Mouse (Mus musculus) embryonic facial prominence, embryonic 11.5 days (tissue): ENCODE results near the gene Nrip2. TPM values are rescaled to one million over a fixed set of nuclear protein-coding genes. Genes with fewer than 3 reads are reported as not detected.

Experiments
- ATAC-seq: fragments of 200-750 bp; cut with Nextera tagmentation; replicated peaks from 2 replicates; pipeline ENCODE4 v1.8.0; 2017; ENCODE audit warnings: low read depth; ENCODE audit not compliant: insufficient number of reproducible peaks, low FRiP score, low TSS enrichment
- DNase-seq: peaks from one replicate; pipeline ENCODE4 v3.0.0-alpha.2; 2015; ENCODE audit warnings: low spot score
- H3K27ac ChIP-seq: fragments of 300-500 bp; sonication (generic); replicated peaks from 2 replicates; pipeline ENCODE4 v1.5.1; 2014; ENCODE audit warnings: mild to moderate bottlenecking, low read depth, low read length, control low read depth
- H3K27me3 ChIP-seq: fragments of 300-500 bp; sonication (generic); 2 replicates; pipeline ENCODE4 v1.6.1; 2014; ENCODE audit warnings: mild to moderate bottlenecking, low read length, moderate library complexity, mixed read lengths; ENCODE audit not compliant: control insufficient read depth, insufficient read depth
- H3K36me3 ChIP-seq: fragments of 300-500 bp; sonication (generic); replicated peaks from 2 replicates; pipeline ENCODE4 v1.6.1; 2014; ENCODE audit warnings: low read depth, mild to moderate bottlenecking, low read length, moderate library complexity, mixed read lengths; ENCODE audit not compliant: control insufficient read depth, insufficient read depth
- H3K4me1 ChIP-seq: fragments of 300-500 bp; sonication (generic); 2 replicates; pipeline ENCODE4 v1.6.1; 2014; ENCODE audit warnings: low read length, mixed read lengths; ENCODE audit not compliant: control insufficient read depth, insufficient read depth
- H3K4me2 ChIP-seq: fragments of 300-500 bp; sonication (generic); 2 replicates; pipeline ENCODE4 v1.6.1; 2014; ENCODE audit warnings: low read depth, mild to moderate bottlenecking, control low read depth, low read length, moderate library complexity
- H3K4me3 ChIP-seq: fragments of 300-500 bp; sonication (generic); 2 replicates; pipeline ENCODE4 v1.5.1; 2014; ENCODE audit warnings: low read depth, low read length, control low read depth
- H3K9ac ChIP-seq: fragments of 300-500 bp; sonication (generic); replicated peaks from 2 replicates; pipeline ENCODE4 v1.6.1; 2014; ENCODE audit warnings: mild to moderate bottlenecking, control low read depth, low read length
- H3K9me3 ChIP-seq: fragments of 300-500 bp; sonication (generic); replicated peaks from 2 replicates; pipeline ENCODE4 v1.6.1; 2016; ENCODE audit warnings: mild to moderate bottlenecking, low read length, inconsistent platforms, mixed read lengths; ENCODE audit not compliant: control insufficient read depth
- WGBS: fragments of 180-500 bp; shearing (Covaris S2); extraction: QIAGEN DNeasy Blood & Tissue Kit; methylation state at CpG from one replicate; pipeline ENCODE4 v1.1.7; 2014; 5-methylcytosine and 5-hydroxymethylcytosine counted together
- polyA plus RNA-seq: library from polyadenylated mRNA; unstranded; fragments of >200 nt; fragmentation: Nextera tagmentation; extraction: Ambion mirVana; gene quantifications from 2 replicates; pipeline ENCODE4 v1.2.1, GENCODE M21; 2014

The Nrip2 gene
- polyA plus RNA-seq, 1 experiment from 2014 or later = 2.0 TPM

GRCm38 (mm10) chr6:128363007-128363825 lies 35.9 kb upstream of the Nrip2 start:
- Histone ChIP-seq H3K4me1 (no peaks in the 10 kb centered on the region; the same call in 1 of the 2 replicates), H3K27ac (peak overlapping the region; percentile 96), H3K9me3 (no peaks in the 10 kb centered on the region), H3K27me3 (no peaks in the 10 kb centered on the region), H3K9ac (peak overlapping the region; percentile 95), H3K4me2 (peak overlapping the region; percentile 79), H3K4me3 (peak overlapping the region; percentile 95), H3K36me3 (peaks cover 9% of the 10 kb centered on the region)
- 2% methylated on average over 33 of the region's 46 CpGs for WGBS
- DNase-seq (peak; percentile 58), ATAC-seq (peak; percentile 60)

- no peak overlapping the region for H3K4me2 ChIP-seq
These were observed 34.4 kb upstream of the Nrip2 start for GRCm38 (mm10) chr6:128364721-128365120.

GRCm38 (mm10) chr6:128366466-128366865 lies 32.6 kb upstream of the Nrip2 start:
- Histone ChIP-seq H3K36me3 (peaks cover 13% of the 10 kb centered on the region), H3K4me2 (no peak overlapping the region), H3K27ac (no peak overlapping the region), H3K4me1 (no peaks in the 10 kb centered on the region; the same call in 1 of the 2 replicates), H3K9me3 (no peaks in the 10 kb centered on the region), H3K4me3 (no peak overlapping the region), H3K27me3 (no peaks in the 10 kb centered on the region), H3K9ac (no peak overlapping the region)
- WGBS = 95% methylated on average over 5 of the region's 5 CpGs
- no peak for DNase-seq
- no peak for ATAC-seq

More at GRCm38 (mm10) chr6:128364721-128365120, 34.4 kb upstream of the Nrip2 start:
- no peak overlapping the region for H3K9ac ChIP-seq
- H3K27me3 ChIP-seq = no peaks in the 10 kb centered on the region
- no peaks in the 10 kb centered on the region; the same call in 1 of the 2 replicates for H3K4me1 ChIP-seq
- 80% methylated on average over 6 of the region's 6 CpGs for WGBS
- no peak overlapping the region for H3K27ac ChIP-seq
- ATAC-seq = no peak
- peaks cover 13% of the 10 kb centered on the region for H3K36me3 ChIP-seq
- no peak for DNase-seq
- no peak overlapping the region for H3K4me3 ChIP-seq
- no peaks in the 10 kb centered on the region for H3K9me3 ChIP-seq

- H3K27me3 ChIP-seq = no peaks in the 10 kb centered on the region
- no peaks in the 10 kb centered on the region for H3K4me1 ChIP-seq
- no peak overlapping the region for H3K4me2 ChIP-seq
- H3K9me3 ChIP-seq = no peaks in the 10 kb centered on the region
- no peak overlapping the region for H3K4me3 ChIP-seq
- H3K9ac ChIP-seq = no peak overlapping the region
- H3K36me3 ChIP-seq = peaks cover 28% of the 10 kb centered on the region
- ATAC-seq = no peak
- DNase-seq = no peak
- 90% methylated on average over 5 of the region's 5 CpGs for WGBS
- H3K27ac ChIP-seq = no peak overlapping the region
These were observed 29.1 kb upstream of the Nrip2 start for GRCm38 (mm10) chr6:128370040-128370439.

GRCm38 (mm10) chr6:128375192-128375591 lies 23.9 kb upstream of the Nrip2 start, which contains the start of the genes Tex52 and Gm44596:
Gene Tex52, plus strand, starts transcription at chr6:128375456.
Gene Gm44596, plus strand, starts transcription at chr6:128375503.
- H3K9ac ChIP-seq = no peak within 1 kb of the TSS
- peak; percentile 65 for DNase-seq

GRCm38 (mm10) chr6:128376371-128377085 lies 22.6 kb upstream of the Nrip2 start:
- Histone ChIP-seq H3K4me2 (no peak overlapping the region), H3K27me3 (no peaks in the 10 kb centered on the region), H3K9ac (no peak overlapping the region), H3K27ac (no peak overlapping the region), H3K4me3 (no peak overlapping the region), H3K9me3 (no peaks in the 10 kb centered on the region), H3K36me3 (peaks cover 17% of the 10 kb centered on the region), H3K4me1 (no peaks in the 10 kb centered on the region)
- WGBS = 88% methylated on average over 17 of the region's 17 CpGs
- ATAC-seq = no peak
- no peak for DNase-seq

More at GRCm38 (mm10) chr6:128375192-128375591, 23.9 kb upstream of the Nrip2 start, which contains the start of the genes Tex52 and Gm44596:
- Histone ChIP-seq H3K4me3 (no peak within 1 kb of the TSS), H3K9me3 (no peaks in the 10 kb centered on the region), H3K36me3 (peaks cover 17% of the 10 kb centered on the region), H3K27ac (no peak within 1 kb of the TSS; the same call in 1 of the 2 replicates), H3K4me2 (no peak within 1 kb of the TSS), H3K4me1 (no peaks in the 10 kb centered on the region), H3K27me3 (no peaks in the 10 kb centered on the region)
- peak; percentile 71 for ATAC-seq
- WGBS = 28% methylated on average over 6 of the region's 6 CpGs

- Histone ChIP-seq H3K9ac (no peak overlapping the region), H3K9me3 (no peaks in the 10 kb centered on the region), H3K27ac (no peak overlapping the region), H3K4me2 (no peak overlapping the region), H3K4me1 (no peaks in the 10 kb centered on the region), H3K4me3 (no peak overlapping the region), H3K27me3 (no peaks in the 10 kb centered on the region), H3K36me3 (peaks cover 3% of the 10 kb centered on the region; the same call in 1 of the 2 replicates)
- 88% methylated on average over 16 of the region's 16 CpGs for WGBS
- ATAC-seq (no peak), DNase-seq (no peak)
These were observed 19.5 kb upstream of the Nrip2 start for GRCm38 (mm10) chr6:128379636-128380035.
